Mouse (Mus musculus) kidney, postnatal 10 days (tissue): ENCODE results near the gene Heca.
A peak's percentile ranks its signal among the peaks of the same experiment; 100 is the strongest.
"Not testable (repeated sequence)": the region's sequence is repeated elsewhere in the genome, so short reads cannot be mapped to it uniquely, and the experiment has no call there.

ENCODE experiments used
- DNase-seq: peaks from one replicate; pipeline ENCODE4 v3.0.0; 2021; ENCODE audit warnings: mixed read lengths

The Heca gene

DNA sequence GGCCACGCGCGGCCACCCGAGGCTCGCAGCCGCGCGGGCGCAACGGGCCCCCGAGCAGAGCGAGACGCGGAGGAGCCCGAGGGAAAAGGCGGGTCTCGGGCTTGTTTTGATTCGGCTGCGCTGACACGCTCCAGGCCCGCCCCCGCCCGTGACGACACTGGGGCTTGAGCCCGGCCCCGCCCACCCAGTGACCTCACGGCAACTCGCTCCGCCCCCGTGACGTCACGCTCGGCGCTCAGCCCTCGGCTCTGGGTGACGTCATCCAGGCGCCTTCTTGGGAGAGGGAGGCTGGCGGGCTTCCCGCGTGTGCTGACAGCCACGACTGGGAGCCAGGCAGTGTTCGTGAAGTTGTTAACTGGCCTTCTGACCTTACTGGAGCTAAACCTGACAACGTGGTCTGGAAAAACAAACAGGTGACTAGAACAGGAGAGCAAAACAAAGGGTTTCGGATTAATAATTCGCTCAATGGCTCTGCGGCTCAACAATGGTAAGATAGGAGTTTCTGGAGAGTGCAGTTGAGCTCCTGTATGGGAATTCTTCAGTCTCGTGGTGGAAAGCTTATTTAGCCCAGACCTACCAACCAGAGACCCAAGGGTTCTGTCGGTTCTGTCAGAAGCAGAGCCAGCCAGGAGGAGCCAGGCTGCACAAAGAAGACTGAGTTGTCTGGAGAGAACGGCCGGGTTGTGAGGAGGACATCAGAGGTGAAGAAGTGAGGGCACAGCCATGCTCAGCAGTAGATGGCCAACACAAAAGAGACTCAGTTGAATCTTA, at the start of gene Heca:
Heca (minus strand) TSS at position 108 of the 771 bp plus-strand sequence.
- DNase-seq = peak; percentile 95

DNA sequence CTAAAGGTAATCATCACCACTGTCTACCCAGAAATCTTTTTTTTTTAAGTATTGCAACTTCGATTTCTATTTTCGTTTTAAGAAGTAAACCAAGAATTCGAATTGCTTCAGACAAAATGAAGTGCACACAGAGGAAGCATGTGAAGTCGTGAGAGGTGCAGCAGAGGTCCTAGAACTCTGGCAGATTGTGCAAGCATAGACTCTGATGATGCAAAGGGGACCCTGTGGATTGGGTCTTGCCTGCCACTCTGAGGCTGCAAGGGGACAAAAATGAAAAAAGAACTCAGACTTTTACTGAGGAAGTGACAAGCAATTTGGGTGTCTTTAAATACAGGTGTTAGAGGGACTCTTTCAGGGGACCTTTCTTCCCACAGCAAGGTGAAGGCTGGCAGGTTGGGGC, 42.7 kb upstream of the Heca start:
- no peak for DNase-seq

DNA sequence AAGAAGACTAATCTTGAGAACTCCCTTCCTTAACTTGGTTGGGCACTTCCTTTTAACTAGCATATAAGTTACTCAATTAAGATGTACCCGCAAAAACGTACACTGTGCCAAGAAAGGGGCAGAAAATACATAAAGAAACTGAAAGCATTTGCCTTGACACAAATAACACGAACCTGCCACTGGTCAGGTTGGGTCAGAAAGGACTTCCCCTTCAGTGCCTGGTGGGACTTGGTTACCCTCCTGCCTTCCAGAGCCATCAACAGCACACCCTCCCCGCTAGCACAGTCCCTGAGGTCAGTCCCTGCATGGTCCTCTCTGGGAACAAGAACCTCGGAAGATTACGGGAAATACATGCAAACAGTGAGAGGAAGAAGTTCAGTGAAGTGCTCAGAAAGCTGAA, 41.3 kb upstream of the Heca start:
- DNase-seq = no peak

DNA sequence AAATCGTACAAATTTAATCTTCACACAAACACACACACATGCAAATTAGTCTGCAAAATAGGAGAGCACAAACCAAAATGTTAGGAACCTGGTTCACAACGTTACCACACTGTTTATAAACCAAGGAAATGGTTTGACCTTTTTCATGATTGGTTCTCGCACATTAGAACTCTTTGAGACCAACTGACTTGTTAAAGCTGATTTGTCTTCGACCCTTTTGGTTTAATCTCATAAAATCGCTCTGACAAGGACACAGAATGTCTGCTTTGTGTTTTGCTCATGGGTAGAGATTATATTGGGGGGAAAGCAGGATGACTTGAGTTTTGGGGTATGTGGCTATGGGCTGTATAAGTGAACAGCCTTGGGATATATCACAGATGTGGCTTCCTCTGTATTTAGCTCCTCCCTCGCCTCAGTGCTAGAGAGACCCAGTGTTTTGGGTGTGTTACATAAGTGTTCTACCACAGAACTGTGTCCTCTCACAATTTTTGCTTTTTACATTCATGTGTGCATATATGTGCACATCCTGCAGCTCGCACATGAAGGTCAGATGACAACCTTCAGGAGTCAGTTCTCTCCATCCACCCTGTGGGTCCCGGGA, 40.1 kb upstream of the Heca start:
- DNase-seq = no peak

DNA sequence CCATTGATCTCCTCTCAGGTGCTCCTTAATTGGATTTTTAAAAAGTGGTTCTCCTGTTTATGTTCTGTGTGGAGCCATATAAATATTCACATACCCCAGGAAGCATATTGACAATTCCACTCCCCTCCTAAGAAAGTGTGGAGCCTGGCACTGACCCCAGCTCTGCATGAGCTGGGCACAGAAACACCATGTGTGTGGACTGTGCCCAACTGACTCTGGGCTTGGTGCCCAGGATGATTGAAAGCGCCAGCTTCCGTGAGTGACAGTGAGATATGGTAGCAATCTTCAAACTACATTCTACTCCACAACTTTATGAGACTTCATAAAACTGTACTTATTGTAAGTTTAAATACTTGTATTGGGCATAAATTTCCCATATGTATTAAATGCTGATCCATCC, 35.4 kb upstream of the Heca start:
- no peak for DNase-seq

DNA sequence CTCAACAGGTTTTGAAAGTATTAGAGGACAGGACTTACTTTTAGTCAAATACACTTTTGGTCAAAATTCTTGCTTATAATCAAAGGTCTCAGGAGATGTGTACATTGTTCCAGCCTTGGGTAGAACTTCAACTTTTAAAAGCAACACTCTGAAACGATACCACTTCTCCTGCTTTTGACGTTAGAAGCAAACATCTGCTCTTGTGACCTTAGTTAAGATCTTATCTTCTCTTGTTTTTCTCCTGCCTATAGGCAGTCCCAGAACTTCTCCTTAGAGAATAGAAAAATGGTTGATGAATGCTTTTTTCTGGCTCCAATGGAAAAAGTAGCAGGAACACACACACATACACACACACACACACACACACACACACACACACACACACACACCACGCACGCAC, 18.2 kb upstream of the Heca start:
- no peak for DNase-seq

DNA sequence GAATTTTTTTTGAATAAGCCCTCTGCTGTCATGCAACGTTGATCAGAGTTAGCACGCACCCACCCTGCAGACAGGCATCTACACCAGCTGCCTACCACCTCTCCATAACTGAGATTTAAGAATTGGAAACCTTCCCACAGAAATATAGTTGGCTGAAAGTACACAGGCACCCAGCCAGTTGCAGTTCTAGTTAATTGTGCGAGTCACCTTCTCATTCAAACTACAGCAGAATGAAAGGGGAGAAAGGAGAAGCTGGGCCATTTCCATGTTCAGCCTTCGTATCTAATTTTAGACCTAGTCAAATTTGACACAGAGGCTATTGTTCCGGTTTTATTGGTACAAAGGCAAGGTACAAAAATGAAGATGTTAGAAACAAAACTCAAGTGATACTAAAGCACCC, 2.9 kb upstream of the Heca start:
- no peak for DNase-seq

DNA sequence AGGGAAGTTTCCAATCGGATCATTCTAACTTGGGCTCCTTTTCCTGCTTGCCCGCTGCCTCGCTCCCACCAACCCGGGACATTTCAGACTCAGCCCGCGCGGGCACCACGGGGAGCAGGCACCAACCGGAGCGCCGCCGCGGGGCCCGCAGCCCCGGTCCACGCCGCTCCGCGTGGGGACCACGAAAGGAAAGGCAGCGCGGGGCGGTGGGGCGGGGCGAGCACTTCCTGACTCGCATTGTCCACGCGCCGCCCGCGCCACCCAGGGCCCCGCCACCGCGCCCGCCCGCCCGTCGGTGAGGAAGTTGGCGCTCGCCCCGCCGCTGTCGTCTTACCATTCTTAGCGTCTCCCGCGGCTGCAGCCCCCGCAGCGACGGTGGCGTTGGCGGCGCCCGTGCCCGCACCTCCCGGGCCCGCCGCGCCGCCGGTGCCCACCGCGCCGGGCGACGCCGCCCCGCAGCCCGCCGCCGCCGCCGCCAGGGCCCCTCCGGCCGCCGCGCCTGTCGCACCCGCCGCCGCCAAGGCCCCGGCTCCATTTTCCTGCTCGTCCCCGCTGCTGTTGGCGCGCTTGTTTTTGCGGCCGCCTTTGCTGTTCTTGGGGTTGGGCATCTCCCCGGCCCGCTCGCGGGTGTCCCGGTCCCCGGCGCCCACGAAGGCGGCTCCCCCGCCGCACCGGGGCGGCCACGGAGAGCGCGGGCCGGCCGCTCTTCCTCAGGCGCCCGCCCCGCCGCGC, 526 bp downstream of the Heca start:
- peak; percentile 84 for DNase-seq

DNA sequence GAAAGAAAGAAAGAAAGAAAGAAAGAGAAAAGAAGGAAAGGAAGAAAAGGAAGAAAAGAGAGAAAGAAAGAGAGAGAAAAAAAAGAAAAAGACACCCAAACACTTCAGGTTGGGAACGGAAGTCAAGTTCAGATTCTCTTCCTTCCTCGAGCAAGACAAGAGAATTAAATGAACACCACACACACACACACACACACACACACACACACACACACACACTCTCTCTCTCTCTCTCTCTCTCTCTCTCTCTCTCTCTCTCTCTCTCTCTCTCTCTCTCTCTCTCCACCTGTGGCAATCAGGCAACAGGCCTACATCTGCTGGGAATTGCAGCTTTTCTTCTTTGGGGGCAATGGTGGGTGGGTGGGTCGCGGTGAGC, 1.1 kb downstream of the Heca start:
- DNase-seq = not testable (repeated sequence)

DNA sequence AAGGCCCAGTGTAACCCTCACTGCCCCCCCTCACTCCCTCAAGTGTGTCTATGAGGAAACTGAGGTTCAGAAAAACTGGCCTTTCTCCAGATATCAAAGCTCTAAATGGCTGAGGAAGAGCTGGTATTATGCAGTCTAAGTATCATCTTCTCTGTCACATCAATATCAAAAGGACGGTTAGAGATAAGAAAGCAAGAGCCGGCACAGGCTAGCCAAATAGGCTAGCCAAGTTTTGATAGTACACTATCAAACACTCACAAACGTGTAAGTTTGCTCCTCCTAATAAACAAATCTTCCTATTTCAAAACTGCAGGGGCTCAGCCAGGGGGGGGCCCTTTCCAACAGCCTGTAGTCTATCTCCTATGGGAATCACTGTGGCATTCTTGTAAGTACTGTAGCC, 1.8 kb downstream of the Heca start:
- no peak for DNase-seq

DNA sequence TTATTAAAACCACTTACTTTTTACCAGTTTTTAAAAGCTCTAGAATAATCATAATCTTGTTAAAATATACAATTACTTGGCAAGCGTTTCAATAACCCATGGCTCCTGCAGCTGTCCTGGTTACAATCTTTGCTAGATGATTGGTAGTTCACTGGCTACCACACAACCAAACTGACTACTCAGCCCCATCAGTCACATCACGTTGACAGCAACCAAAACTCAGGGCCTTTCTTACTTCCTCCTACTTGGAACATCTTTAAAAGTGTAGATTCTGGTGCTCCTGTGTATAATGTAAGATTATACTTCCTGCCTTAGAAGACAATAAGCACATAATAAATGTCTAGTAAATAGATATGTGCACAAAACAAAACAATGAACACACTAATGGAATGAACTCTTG, 14.2 kb downstream of the Heca start:
- DNase-seq = no peak

DNA sequence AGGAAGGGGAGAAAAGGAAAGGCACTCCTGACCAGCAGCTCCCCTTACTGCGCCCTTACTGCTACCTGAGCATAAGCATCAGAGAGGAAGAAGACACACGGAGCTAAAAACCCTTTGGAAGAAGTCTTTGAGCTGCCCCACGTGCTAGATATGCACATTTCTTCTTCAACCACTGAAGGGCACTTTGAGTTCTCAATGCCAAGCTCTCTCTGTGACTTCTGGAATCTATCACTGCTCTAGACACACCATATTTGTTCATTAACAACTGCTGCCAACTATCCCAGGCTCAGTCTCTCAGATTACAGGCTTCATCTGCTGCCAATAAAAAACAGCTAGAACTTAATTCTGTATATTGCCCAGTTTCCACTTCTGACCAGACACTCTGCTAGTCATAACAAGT, 15.7 kb downstream of the Heca start:
- no peak for DNase-seq

DNA sequence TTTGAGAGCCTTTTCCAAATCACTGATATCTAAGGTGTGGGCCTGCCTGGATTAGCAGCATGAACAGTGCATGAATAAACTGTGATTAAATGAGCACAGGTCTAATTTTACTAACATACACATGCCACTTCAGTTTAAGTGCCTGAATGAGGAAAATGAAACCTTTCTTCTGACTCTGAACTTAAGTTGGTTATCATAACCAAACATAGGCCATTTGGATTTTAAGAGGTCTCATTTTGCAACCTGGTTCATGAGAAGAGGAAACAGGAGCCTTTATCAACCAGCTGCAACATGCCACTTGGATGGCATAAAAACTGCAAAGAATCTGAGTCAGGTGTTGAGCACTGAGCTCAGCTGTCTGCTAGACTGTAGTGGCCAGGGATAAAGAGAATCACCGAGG, 16.7 kb downstream of the Heca start:
- DNase-seq = no peak

DNA sequence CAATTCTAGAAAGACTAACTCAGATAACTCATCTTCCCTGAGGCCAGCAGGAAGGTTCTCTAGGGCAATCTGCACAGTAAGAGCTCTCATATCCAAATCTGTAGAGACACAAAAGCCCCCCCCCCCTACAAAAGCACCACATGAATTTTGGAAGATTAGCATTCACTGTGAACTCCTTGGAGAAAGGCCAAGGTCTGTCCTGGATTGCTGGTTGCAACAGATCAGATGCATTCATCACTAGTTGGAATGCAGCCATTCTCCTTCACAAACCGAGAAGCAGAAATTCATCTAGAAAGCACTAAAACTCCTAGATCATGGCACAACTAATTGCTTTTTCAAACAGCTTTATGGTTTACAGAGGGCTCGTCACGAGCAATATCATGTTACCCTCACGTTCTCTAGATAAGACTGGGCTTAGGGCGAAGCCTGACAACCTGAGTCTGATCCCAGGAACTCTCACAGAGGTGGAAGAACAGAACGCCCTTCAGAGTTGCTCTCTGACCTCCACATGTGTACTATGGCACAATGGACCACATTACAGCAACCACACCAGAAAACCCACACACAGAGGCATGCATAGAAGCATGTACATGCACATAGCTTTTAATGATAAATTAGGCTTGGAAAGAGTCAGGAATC, 17.3 kb downstream of the Heca start:
- DNase-seq = peak; percentile 24

DNA sequence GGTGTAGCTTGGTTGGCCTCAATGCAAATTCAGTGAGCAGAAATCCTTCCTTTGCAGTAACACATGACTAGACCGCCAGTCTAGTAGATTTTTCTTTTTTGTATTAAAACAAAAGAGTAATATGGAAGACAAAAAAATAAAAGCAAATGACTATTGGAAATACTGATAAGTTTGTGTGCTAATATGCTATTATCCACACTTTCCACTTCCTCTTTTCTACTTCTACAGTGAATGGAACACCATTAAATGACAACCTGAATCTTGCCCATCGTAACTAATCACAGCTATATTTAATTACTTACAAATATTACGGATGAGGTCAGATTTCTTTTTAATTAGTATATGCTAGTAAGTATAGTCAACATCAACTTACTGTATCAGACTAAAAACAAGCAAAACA, 22.7 kb downstream of the Heca start:
- DNase-seq = no peak

DNA sequence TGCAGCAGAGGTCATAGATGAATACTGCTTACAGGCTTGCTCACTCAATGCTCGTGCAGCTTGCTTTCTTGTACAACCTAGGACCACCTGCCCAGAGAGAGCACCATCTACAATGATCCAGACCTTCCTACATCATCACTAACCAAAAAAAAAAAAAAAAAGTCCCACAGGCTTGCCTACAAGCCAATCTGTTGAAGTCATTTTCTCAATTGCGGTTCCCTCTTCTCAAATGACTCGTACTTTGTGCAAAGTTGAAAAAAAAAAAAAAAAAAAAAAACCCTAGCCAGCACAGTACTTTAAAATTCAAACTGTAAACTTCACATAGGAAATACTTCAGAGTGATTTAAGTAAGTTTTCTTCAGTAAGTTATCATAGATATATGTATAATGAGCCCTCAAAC, 23.7 kb downstream of the Heca start:
- DNase-seq = no peak

DNA sequence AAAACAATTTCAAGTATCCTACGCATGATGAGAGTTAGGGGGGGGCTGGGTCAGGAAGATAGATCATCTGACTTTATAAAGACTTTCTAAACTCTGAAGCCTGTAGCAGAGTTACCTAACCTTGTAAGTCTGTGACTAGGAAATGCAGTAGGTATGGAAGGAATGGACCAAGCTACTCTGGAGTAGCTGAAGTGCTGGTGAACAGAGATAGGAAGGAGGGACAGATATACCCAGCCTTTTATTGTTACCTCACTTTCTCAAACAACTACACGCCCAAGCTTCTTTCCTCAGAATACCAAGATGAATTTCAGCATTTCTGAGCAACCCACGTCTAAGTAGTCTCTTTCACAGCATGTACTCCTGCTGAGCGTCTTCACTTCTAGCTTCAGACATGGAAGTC, 26.5 kb downstream of the Heca start:
- no peak for DNase-seq

DNA sequence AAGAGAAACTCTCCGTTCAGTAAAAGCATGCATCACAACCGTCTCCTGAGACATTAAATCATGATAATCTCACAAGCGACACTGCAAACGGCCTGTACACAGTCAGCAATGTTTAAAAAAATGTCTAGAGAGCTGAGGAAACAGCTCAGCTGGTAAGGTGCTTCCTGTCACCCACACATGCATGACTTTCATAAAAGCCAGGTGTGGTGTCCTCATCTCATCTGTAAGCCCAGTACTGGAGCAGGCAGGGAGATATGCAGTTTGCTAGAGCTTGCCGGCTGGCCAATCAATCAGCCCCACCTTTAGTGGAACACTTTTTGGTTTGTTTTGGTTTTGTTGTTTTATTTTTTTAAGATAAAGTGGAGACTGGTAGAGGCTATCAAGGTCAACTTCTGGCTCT, 27.9 kb downstream of the Heca start:
- DNase-seq = no peak

DNA sequence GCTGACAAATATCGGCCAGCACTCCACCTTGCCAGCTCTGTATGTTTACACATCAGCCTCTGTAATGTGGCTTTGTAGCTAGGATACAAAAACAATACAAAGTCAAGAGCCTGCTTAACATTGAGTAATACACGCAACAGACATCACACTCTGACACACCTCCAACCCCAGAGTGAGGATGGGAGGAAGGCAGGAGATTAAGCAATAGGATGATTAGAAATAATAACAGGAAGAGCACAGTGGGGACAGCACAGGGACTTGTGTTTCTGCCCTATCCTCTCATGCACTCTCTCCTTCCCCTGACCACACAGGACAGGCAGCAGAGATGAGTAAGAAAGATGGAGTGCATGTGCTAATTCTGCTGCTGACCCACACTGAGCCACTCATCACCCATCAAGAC, 28.8 kb downstream of the Heca start:
- DNase-seq = no peak

DNA sequence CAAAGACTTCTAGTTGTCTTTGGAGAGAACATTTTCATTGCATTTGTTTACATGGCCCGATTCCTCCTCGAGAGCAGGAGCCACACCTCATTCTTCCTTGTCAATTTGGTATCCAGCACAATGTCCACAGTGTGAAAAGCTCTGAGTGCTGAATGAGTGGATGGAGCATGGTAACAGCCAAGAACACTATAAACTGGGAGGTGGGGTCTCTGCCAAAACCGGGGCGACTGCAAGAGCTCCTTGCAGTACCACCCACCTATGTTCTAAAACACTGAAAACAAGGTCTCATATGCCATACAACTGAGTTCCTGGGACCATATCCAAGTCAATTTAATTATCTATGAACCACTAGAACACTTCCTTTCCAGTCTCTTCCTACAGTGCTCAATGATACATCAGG, 39.1 kb downstream of the Heca start:
- DNase-seq = no peak

DNA sequence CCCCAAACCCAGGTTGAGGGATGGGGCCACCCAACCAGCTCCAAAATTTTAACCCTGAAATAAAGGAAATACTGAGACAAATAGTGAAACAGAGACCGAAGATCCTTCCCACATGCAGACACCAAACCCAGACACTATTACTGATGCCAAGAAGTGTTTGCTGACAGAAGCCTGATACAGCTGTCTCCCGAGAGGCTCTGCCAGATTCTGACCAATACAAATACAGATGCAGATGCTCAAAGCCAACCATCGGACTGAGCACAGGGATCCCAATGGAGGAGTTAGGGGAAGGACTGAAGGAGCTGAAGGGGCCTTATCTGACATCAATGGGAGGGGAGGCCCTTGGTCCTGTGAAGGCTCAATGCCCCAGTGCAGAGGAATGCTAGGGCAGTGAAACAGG, 41.5 kb downstream of the Heca start:
- not testable (repeated sequence) for DNase-seq

DNA sequence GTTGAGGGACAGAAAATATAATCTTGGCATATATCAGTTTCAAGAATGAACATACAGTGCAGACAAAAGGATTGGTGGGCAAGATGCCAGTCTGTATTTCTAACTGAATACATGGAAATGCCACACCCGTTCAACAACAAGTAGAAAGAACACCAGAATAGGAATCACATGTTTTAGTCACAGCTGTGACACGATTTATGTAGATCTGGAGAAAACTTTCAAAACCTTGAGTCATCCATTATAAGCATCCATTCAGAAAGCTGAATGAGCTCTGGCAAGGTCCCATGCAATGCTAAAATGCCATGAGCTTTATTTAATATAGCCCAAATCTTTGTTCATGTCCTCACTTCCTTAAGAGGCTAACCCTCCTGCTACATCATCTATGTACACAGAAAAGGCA, 44.4 kb downstream of the Heca start:
- no peak for DNase-seq

DNA sequence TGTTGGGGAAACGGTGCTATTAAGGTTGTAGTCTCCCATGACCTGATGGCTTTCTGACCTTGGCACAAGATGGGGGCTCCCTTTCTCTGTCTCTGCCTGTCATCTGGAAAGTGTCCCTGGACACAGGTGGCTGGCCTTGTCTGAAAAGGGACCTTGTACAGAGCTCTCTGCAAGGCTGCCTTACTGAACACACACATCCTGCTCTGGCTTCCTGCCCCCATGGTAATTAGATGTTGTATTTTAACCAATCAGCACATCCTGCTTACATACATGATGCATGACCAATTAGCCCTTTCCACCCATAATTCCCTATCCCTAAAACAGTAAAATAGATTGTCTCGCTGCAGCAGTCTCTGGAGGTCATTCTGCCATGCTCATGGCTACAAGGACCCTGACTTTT, 67.1 kb downstream of the Heca start:
- DNase-seq = no peak

DNA sequence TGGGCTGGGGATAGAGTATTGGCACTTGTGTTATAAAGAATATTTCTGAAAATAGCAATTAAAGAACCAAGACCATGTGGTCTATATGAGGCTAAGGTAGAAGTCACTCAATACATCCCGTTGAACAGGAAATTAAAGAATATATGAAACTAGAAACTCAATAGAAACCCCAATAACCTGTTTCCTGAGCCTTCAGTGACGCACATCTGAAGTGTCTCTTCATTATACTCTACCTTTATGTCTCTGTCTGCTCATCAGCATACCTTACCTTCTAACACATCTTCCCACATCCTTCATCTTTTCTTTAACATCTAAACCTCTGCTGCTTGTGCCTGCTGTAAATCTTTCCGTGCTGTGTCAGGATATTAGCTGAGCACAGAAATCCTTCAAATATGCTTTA, 67.8 kb downstream of the Heca start:
- DNase-seq = no peak
